Mouse (Mus musculus) liver, embryonic 18 days (tissue): ENCODE measurements around the gene Csrp3. TPM values are rescaled to one million over a fixed set of nuclear protein-coding genes. Genes with fewer than 3 reads are reported as not detected.

Experiments
- polyA plus RNA-seq: library from polyadenylated mRNA; depleted of rRNA; stranded (reverse); fragments of >200 nt; gene quantifications from 2 replicates; pipeline ENCODE4 v1.2.3, GENCODE M21; 2012; rRNA removed

The Csrp3 gene
- polyA plus RNA-seq, result 0.10 and 0.26 TPM in 2 replicates

GRCm38 (mm10) chr7:48847820-48848650, at the start of gene Csrp3:
Gene Csrp3 (minus strand): TSS chr7:48848033.

GRCm38 (mm10) chr7:48881486-48881885, 33.7 kb upstream of the Csrp3 start, which contains the start of gene E2f8:
Gene E2f8 (minus strand): TSS chr7:48881596.

GRCm38 (mm10) chr7:48788851-48789572, 58.8 kb downstream of the Csrp3 start, which contains the start of gene Zdhhc13:
Gene Zdhhc13 (plus strand): TSS chr7:48789003.

Other genes starting within 250 kb of the Csrp3 start
- not detected in 2 replicates for gene Mrgprb3, start 204.2 kb downstream of the Csrp3 start, polyA plus RNA-seq
- 8.0 and 9.0 TPM in 2 replicates for gene Zdhhc13, start 59.0 kb downstream of the Csrp3 start, polyA plus RNA-seq
- gene E2f8, start 33.6 kb upstream of the Csrp3 start, polyA plus RNA-seq, result 9.9 and 11.0 TPM in 2 replicates
- gene Nav2, start 60.7 kb upstream of the Csrp3 start, polyA plus RNA-seq, result 2.3 and 2.8 TPM in 2 replicates